Mouse (Mus musculus) lung, postnatal 0 days (tissue): ENCODE measurements around the gene Mcfd2.

Experiments
- CTCF ChIP-seq: IDR thresholded peaks from 2 replicates; pipeline ENCODE4 v1.5.1; 2016; ENCODE audit warnings: antibody characterized with exemption, mild to moderate bottlenecking
- EP300 ChIP-seq: IDR thresholded peaks from 2 replicates; pipeline ENCODE4 v1.6.1; 2016; ENCODE audit warnings: antibody characterized with exemption, mild to moderate bottlenecking, control low read depth

DNA sequence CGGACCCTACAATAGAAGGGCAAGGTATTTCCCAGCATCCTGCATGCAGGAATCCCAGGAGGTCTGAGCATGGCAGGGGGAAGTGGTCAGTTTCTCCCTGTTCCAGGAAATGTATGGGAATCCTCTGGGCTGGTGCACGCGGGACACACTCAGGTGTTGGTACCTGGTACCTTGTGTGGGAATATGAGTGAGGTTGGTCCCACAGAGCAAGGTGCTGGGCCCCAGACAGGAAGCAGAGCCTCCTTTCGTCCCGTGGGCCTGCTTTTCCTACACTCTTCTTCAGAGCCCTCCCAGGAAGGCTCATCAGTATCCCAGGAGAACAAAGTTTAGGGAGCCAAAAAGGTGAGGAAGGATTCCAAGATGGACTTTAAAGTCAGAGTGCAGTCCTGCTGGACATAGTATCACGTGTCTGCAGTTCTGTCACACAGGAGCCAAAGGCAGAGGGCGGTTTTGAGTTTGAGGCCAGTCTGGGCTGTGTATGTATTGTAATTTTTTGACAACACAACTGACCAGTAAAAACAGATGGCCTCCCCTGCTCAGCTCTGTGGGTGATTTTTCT, 18.8 kb upstream of the Mcfd2 start:
- TF ChIP-seq CTCF (no peak), EP300 (no peak)
